Mouse (Mus musculus): Measurements from ENCODE around the gene Acsl4. TPM values are rescaled to one million over a fixed set of nuclear protein-coding genes. Genes with fewer than 3 reads are reported as not detected.

Acsl4 gene
- polyA plus RNA-seq, 1 experiment from 2014 or later, result 19.7 TPM

DNA sequence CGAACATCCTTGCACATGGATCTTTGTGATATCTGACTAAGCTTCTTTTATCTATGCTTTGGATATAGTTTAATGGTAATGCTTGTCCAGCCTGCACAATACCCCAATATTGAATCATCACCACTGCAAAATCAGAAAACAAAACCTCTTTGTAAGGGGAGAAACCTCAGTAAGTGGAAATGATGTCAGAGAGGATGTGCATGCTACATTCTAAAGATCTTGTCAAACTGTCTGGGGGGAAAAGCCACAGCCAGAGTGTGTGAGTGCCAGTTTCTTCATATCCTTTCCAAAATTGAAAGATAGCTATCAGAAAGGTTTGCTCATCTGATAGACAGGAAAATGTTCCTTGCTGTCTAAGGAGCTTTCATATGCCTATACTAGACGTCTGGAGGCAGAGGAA lies 8.3 kb upstream of the Acsl4 start:
- Histone ChIP-seq H3K4me3 (ENCODE audit: low read depth, low read length) (no peak overlapping the region), H3K4me1 (ENCODE audit: control insufficient read depth, insufficient read depth, low read length) (no peaks in the 10 kb centered on the region), H3K9me3 (replicated peaks; ENCODE audit: control insufficient read depth, low read length) (no peaks in the 10 kb centered on the region), H3K27ac (ENCODE audit: low read depth, low read length) (no peak overlapping the region), H3K4me2 (no peak overlapping the region), H3K27me3 (ENCODE audit: control insufficient read depth, insufficient read depth, low read length) (no peaks in the 10 kb centered on the region), H3K9ac (ENCODE audit: low read depth, low read length) (no peak overlapping the region), H3K36me3 (ENCODE audit: control insufficient read depth, insufficient read depth, low read length) (no peaks in the 10 kb centered on the region)
- WGBS (ENCODE audit: insufficient replicate concordance), result 58% methylated on average over 2 of the region's 2 CpGs
- no peak for ATAC-seq (replicated peaks; ENCODE audit: insufficient number of reproducible peaks, low FRiP score, low TSS enrichment)

DNA sequence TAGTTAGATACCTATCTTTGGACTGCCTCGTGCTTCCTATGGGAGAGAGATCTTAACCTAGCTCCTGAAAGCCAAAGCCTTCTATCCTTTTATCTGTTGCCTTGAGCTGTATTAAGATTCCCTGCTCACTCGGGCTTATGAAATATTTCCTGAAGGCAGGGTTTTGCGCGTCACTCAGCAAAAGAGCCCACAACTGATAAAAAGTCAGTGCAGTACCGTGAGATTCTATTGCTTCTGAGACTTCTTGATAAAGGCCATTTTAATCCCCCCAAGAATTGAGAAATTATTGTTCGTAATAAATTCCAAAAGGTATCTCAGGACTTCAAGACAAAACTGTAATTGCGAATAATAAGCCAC lies 552 bp upstream of the Acsl4 start:
- H3K36me3 ChIP-seq (ENCODE audit: control insufficient read depth, insufficient read depth, low read length), result no peaks in the 10 kb centered on the region

DNA sequence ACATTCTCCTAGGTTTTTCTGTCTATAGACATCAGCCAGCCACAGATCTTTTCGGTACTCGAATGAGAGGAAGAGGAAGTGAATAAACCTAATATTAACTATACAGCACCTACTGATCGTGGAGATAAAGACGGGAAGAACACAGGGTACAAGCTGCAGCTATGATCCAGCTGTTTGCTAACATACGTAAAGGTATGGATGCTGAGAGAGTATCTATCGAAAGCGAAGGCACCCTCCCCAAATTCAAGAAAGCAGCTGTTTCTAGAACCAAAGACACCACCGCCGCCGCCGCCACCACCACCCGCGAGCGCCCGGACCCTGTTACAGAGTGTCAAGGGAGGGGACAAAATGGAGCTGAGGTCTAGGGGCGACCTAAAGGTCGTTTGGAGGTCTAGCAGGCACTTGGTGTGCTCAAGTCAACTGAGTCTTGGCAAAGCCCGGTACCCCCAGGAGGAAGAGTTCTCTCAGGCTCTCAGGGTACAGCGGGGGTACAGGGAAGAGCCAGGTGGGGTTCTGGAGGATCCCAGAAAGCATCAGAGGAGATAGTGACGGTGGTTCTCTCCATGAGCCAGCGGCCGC lies 665 bp downstream of the Acsl4 start:
- H3K9me3 ChIP-seq (replicated peaks; ENCODE audit: control insufficient read depth, low read length), result no peaks in the 10 kb centered on the region

More for the DNA sequence above, 552 bp upstream of the Acsl4 start:
- Histone ChIP-seq H3K4me3 (ENCODE audit: low read depth, low read length) (peak overlapping the region; percentile 67), H3K9ac (ENCODE audit: low read depth, low read length) (peak overlapping the region; percentile 68), H3K27ac (ENCODE audit: low read depth, low read length) (peak overlapping the region; percentile 41; the same call in 1 of the 2 replicates), H3K4me1 (ENCODE audit: control insufficient read depth, insufficient read depth, low read length) (no peaks in the 10 kb centered on the region), H3K4me2 (peak overlapping the region; percentile 59), H3K9me3 (replicated peaks; ENCODE audit: control insufficient read depth, low read length) (no peaks in the 10 kb centered on the region), H3K27me3 (ENCODE audit: control insufficient read depth, insufficient read depth, low read length) (peaks cover 5% of the 10 kb centered on the region; the same call in 1 of the 2 replicates)
- WGBS (ENCODE audit: insufficient replicate concordance), result 35% methylated on average over 7 of the region's 7 CpGs
- ATAC-seq (replicated peaks; ENCODE audit: insufficient number of reproducible peaks, low FRiP score, low TSS enrichment), result 0 out of 2 replicates have a peak, but pooled peaks have one; percentile 11

DNA sequence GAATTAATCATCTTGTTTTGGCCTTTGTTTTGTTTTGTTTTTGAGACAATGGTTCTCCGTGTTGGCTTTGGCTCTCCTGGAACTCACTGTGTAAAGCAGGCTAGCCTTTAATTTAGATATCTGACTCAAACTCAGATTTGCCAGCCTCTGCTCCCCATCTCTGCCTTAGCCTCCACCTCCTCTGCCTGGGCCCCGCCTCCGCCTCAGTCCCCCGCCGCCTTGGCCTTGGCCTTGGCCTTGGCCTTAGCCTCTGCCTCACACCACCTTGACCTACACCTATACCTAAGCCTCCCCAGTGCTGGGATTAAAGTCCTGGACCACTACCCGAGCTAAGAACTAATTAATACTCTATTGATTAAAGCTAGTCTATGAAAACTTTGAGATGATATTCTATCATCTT lies 2.2 kb downstream of the Acsl4 start:
- no peaks in the 10 kb centered on the region for H3K9me3 ChIP-seq (replicated peaks; ENCODE audit: control insufficient read depth, low read length)
- no peak overlapping the region for H3K27ac ChIP-seq (ENCODE audit: low read depth, low read length)
- no peak overlapping the region for H3K9ac ChIP-seq (ENCODE audit: low read depth, low read length)
- ATAC-seq (replicated peaks; ENCODE audit: insufficient number of reproducible peaks, low FRiP score, low TSS enrichment), result no peak
- no peaks in the 10 kb centered on the region for H3K36me3 ChIP-seq (ENCODE audit: control insufficient read depth, insufficient read depth, low read length)
- 78% methylated on average over 6 of the region's 6 CpGs for WGBS (ENCODE audit: insufficient replicate concordance)
- H3K27me3 ChIP-seq (ENCODE audit: control insufficient read depth, insufficient read depth, low read length), result peaks cover 5% of the 10 kb centered on the region; the same call in 1 of the 2 replicates
- no peak overlapping the region for H3K4me2 ChIP-seq
- no peak overlapping the region for H3K4me3 ChIP-seq (ENCODE audit: low read depth, low read length)
- H3K4me1 ChIP-seq (ENCODE audit: control insufficient read depth, insufficient read depth, low read length), result no peaks in the 10 kb centered on the region

More for the DNA sequence above, 665 bp downstream of the Acsl4 start:
- Histone ChIP-seq H3K36me3 (ENCODE audit: control insufficient read depth, insufficient read depth, low read length) (no peaks in the 10 kb centered on the region), H3K27ac (ENCODE audit: low read depth, low read length) (peak overlapping the region; percentile 84), H3K27me3 (ENCODE audit: control insufficient read depth, insufficient read depth, low read length) (peaks cover 5% of the 10 kb centered on the region; the same call in 1 of the 2 replicates), H3K4me1 (ENCODE audit: control insufficient read depth, insufficient read depth, low read length) (no peaks in the 10 kb centered on the region), H3K4me3 (ENCODE audit: low read depth, low read length) (peak overlapping the region; percentile 67), H3K9ac (ENCODE audit: low read depth, low read length) (peak overlapping the region; percentile 83), H3K4me2 (peak overlapping the region; percentile 59)
- WGBS (ENCODE audit: insufficient replicate concordance), result 17% methylated on average over 22 of the region's 22 CpGs
- peak; percentile 20; the same call in 1 of the 2 replicates for ATAC-seq (replicated peaks; ENCODE audit: insufficient number of reproducible peaks, low FRiP score, low TSS enrichment)

DNA sequence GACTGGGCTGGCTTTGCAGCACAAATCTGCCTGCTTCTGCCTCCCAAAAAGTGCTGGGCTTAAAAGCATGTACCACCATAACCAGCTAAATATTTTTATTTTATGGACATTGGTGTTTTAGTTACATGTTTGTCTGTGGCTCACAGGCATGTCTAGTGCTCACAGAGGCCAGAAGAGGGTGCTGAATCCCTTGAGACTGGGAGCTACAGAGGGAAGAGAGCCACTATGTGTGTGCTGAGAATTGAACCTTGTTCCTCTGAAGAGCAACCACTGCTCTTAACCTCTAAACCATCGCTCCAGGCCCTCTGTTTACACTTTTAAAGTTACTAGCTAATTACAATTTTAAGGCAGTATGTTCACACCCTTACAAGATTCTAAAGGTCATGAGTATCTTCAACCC lies 2.7 kb downstream of the Acsl4 start:
- 86% methylated on average over 1 of the region's 1 CpGs for WGBS (ENCODE audit: insufficient replicate concordance)
- H3K4me2 ChIP-seq, result no peak overlapping the region
- ATAC-seq (replicated peaks; ENCODE audit: insufficient number of reproducible peaks, low FRiP score, low TSS enrichment), result no peak

DNA sequence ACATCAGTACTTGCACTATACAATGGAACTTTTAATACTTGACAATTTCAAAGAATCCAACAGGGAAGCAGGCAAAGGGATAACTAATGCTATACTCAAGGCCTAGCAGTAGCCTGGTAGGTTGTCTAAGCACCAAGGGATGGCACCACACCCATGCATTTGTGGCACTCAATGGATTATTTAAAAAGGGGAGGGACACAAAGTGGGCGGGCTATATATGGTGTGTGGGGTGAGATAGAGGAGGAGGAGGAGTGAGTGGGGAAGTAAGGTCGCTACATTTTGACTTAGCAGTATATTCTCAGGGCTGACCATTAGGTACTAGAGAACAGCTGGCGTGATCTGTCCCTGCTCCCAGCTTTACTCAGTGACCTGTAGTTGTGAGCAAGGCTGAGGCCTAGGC lies 5.4 kb downstream of the Acsl4 start:
- Histone ChIP-seq H3K27me3 (ENCODE audit: control insufficient read depth, insufficient read depth, low read length) (no peaks in the 10 kb centered on the region), H3K4me3 (ENCODE audit: low read depth, low read length) (no peak overlapping the region), H3K36me3 (ENCODE audit: control insufficient read depth, insufficient read depth, low read length) (no peaks in the 10 kb centered on the region), H3K9me3 (replicated peaks; ENCODE audit: control insufficient read depth, low read length) (no peaks in the 10 kb centered on the region), H3K4me1 (ENCODE audit: control insufficient read depth, insufficient read depth, low read length) (no peaks in the 10 kb centered on the region), H3K4me2 (no peak overlapping the region), H3K27ac (ENCODE audit: low read depth, low read length) (no peak overlapping the region), H3K9ac (ENCODE audit: low read depth, low read length) (no peak overlapping the region)
- WGBS (ENCODE audit: insufficient replicate concordance), result 86% methylated on average over 3 of the region's 3 CpGs
- ATAC-seq (replicated peaks; ENCODE audit: insufficient number of reproducible peaks, low FRiP score, low TSS enrichment), result no peak

More for the DNA sequence above, 2.7 kb downstream of the Acsl4 start:
- Histone ChIP-seq H3K27me3 (ENCODE audit: control insufficient read depth, insufficient read depth, low read length) (peaks cover 5% of the 10 kb centered on the region; the same call in 1 of the 2 replicates), H3K36me3 (ENCODE audit: control insufficient read depth, insufficient read depth, low read length) (no peaks in the 10 kb centered on the region), H3K9me3 (replicated peaks; ENCODE audit: control insufficient read depth, low read length) (no peaks in the 10 kb centered on the region), H3K27ac (ENCODE audit: low read depth, low read length) (no peak overlapping the region), H3K4me1 (ENCODE audit: control insufficient read depth, insufficient read depth, low read length) (no peaks in the 10 kb centered on the region), H3K9ac (ENCODE audit: low read depth, low read length) (no peak overlapping the region), H3K4me3 (ENCODE audit: low read depth, low read length) (no peak overlapping the region)

DNA sequence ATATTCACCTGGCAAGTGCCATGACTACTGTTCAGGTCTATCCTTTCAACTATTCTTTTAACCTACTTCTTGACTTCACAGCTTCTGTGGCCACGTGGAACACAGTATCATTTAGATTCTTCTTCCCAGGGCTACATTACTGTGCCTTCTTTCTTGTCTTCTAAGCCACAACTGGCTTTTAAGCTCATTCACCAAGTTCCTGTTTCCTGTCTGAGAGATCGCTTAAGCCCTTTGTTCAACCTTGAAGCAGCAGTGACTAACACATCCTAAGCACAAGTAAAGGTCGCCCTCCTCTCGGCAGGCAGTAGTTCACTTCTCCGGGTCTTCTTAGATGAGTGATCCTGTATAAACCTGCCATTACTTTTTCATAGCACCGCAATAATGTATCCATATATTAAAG lies 10.4 kb downstream of the Acsl4 start:
- no peaks in the 10 kb centered on the region for H3K9me3 ChIP-seq (replicated peaks; ENCODE audit: control insufficient read depth, low read length)
- H3K4me1 ChIP-seq (ENCODE audit: control insufficient read depth, insufficient read depth, low read length), result no peaks in the 10 kb centered on the region
- H3K36me3 ChIP-seq (ENCODE audit: control insufficient read depth, insufficient read depth, low read length), result no peaks in the 10 kb centered on the region
- no peaks in the 10 kb centered on the region for H3K27me3 ChIP-seq (ENCODE audit: control insufficient read depth, insufficient read depth, low read length)
- WGBS (ENCODE audit: insufficient replicate concordance), result 67% methylated on average over 6 of the region's 6 CpGs
- H3K4me3 ChIP-seq (ENCODE audit: low read depth, low read length), result no peak overlapping the region
- H3K27ac ChIP-seq (ENCODE audit: low read depth, low read length), result no peak overlapping the region
- ATAC-seq (replicated peaks; ENCODE audit: insufficient number of reproducible peaks, low FRiP score, low TSS enrichment), result no peak
- no peak overlapping the region for H3K9ac ChIP-seq (ENCODE audit: low read depth, low read length)
- H3K4me2 ChIP-seq, result no peak overlapping the region

DNA sequence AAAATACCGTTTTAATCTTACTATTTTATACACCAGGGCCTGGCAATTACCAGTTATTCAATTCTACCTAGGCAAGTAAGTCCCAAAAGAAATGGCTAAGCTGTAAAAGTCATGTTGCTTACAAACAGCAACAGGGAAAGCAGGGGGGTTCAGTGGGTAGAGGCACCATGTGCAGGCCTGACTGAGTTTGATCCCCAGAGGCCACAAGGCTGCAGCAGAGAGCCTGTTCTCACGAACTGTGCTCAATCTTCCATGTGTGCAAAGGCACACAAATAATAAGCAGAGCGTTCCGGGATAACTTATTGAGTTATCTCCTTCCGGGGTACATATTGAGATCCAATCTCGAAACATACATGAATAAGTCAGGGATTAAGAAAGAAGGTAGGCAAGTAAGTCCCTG lies 12.3 kb downstream of the Acsl4 start:
- H3K4me3 ChIP-seq (ENCODE audit: low read depth, low read length), result no peak overlapping the region
- H3K9ac ChIP-seq (ENCODE audit: low read depth, low read length), result no peak overlapping the region
- no peak for ATAC-seq (replicated peaks; ENCODE audit: insufficient number of reproducible peaks, low FRiP score, low TSS enrichment)
- 87% methylated on average over 6 of the region's 6 CpGs for WGBS (ENCODE audit: insufficient replicate concordance)
- H3K4me2 ChIP-seq, result no peak overlapping the region
- H3K9me3 ChIP-seq (replicated peaks; ENCODE audit: control insufficient read depth, low read length), result no peaks in the 10 kb centered on the region
- H3K4me1 ChIP-seq (ENCODE audit: control insufficient read depth, insufficient read depth, low read length), result no peaks in the 10 kb centered on the region
- no peaks in the 10 kb centered on the region for H3K27me3 ChIP-seq (ENCODE audit: control insufficient read depth, insufficient read depth, low read length)
- no peaks in the 10 kb centered on the region for H3K36me3 ChIP-seq (ENCODE audit: control insufficient read depth, insufficient read depth, low read length)
- H3K27ac ChIP-seq (ENCODE audit: low read depth, low read length), result no peak overlapping the region

DNA sequence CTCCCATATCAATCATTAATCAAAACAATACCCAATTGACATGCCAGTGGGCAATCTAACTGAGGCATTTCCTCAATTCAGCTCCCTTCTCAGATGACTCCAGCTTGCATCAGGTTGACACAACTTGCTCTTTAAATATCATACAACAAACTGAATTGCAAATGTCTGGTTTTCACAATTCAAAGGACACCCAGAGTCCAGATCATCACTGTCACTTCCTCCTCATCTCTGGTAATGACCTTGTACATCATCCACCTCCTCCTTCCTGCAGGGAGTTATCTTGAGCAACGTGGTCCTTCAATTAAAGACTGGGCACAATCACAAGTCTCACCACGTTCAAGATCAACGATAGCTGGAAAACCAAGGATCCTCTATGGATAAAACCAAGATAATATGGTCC lies 13.0 kb downstream of the Acsl4 start:
- Histone ChIP-seq H3K9ac (ENCODE audit: low read depth, low read length) (no peak overlapping the region), H3K9me3 (replicated peaks; ENCODE audit: control insufficient read depth, low read length) (no peaks in the 10 kb centered on the region), H3K4me3 (ENCODE audit: low read depth, low read length) (no peak overlapping the region), H3K36me3 (ENCODE audit: control insufficient read depth, insufficient read depth, low read length) (no peaks in the 10 kb centered on the region), H3K4me1 (ENCODE audit: control insufficient read depth, insufficient read depth, low read length) (no peaks in the 10 kb centered on the region), H3K4me2 (no peak overlapping the region), H3K27ac (ENCODE audit: low read depth, low read length) (no peak overlapping the region), H3K27me3 (ENCODE audit: control insufficient read depth, insufficient read depth, low read length) (no peaks in the 10 kb centered on the region)
- no peak for ATAC-seq (replicated peaks; ENCODE audit: insufficient number of reproducible peaks, low FRiP score, low TSS enrichment)
- WGBS (ENCODE audit: insufficient replicate concordance), result 66% methylated on average over 3 of the region's 3 CpGs
